Mouse (Mus musculus) hindbrain, embryonic 14.5 days (tissue): ENCODE measurements around the gene Hpse2. TPM values are rescaled to one million over a fixed set of nuclear protein-coding genes. Genes with fewer than 3 reads are reported as not detected.
A peak's percentile ranks its signal among the peaks of the same experiment; 100 is the strongest.

ENCODE experiments used
- ATAC-seq: fragments of 200-750 bp; cut with Nextera tagmentation; 2 replicates; pipeline ENCODE4 v1.8.0; 2017; ENCODE audit warnings: moderate number of reproducible peaks, mild to moderate bottlenecking, moderate TSS enrichment, moderate library complexity; ENCODE audit not compliant: low FRiP score
- DNase-seq: peaks from one replicate; pipeline ENCODE4 v3.0.0-alpha.2; 2015; ENCODE audit warnings: low spot score
- H3K27ac ChIP-seq: fragments of 300-500 bp; sonication (generic); 2 replicates; pipeline ENCODE4 v1.5.1; 2014; ENCODE audit warnings: mild to moderate bottlenecking, moderate library complexity
- H3K27me3 ChIP-seq: fragments of 300-500 bp; sonication (generic); 2 replicates; pipeline ENCODE4 v1.6.1; 2014; ENCODE audit warnings: mild to moderate bottlenecking, low read length, mixed read lengths; ENCODE audit not compliant: control insufficient read depth, insufficient read depth
- H3K36me3 ChIP-seq: fragments of 300-500 bp; sonication (generic); replicated peaks from 2 replicates; pipeline ENCODE4 v1.6.1; 2014; ENCODE audit not compliant: control insufficient read depth, insufficient read depth
- H3K4me1 ChIP-seq: fragments of 300-500 bp; sonication (generic); replicated peaks from 2 replicates; pipeline ENCODE4 v1.6.1; 2014; ENCODE audit warnings: antibody characterized with exemption, low read length, mixed read lengths; ENCODE audit not compliant: control insufficient read depth, insufficient read depth
- H3K4me2 ChIP-seq: fragments of 300-500 bp; sonication (generic); replicated peaks from 2 replicates; pipeline ENCODE4 v1.6.1; 2014; ENCODE audit warnings: mild to moderate bottlenecking, moderate library complexity
- H3K4me3 ChIP-seq: fragments of 300-500 bp; sonication (generic); replicated peaks from 2 replicates; pipeline ENCODE4 v1.5.1; 2014; ENCODE audit warnings: mild to moderate bottlenecking, low read length
- H3K9ac ChIP-seq: fragments of 300-500 bp; sonication (generic); 2 replicates; pipeline ENCODE4 v1.6.1; 2014
- H3K9me3 ChIP-seq: fragments of 300-500 bp; sonication (generic); 2 replicates; pipeline ENCODE4 v1.6.1; 2016; ENCODE audit warnings: low read length; ENCODE audit not compliant: control insufficient read depth
- WGBS: fragments of 180-500 bp; shearing (Covaris S2); extraction: QIAGEN DNeasy Blood & Tissue Kit; methylation state at CpG from one replicate; pipeline ENCODE4 v1.1.7; 2014; 5-methylcytosine and 5-hydroxymethylcytosine counted together
- polyA plus RNA-seq: library from polyadenylated mRNA; unstranded; fragments of >200 nt; fragmentation: Nextera tagmentation; extraction: Ambion mirVana; gene quantifications from 2 replicates; pipeline ENCODE4 v1.2.1, GENCODE M21; 2014

The Hpse2 gene
- polyA plus RNA-seq, 1 experiment from 2014 or later = not detected

GRCm38 (mm10) chr19:42767361-42767760 lies 620.8 kb downstream of the Hpse2 start:
- no peak overlapping the region for H3K27ac ChIP-seq
- peaks cover 10% of the 10 kb centered on the region; the same call in 1 of the 2 replicates for H3K36me3 ChIP-seq
- no peaks in the 10 kb centered on the region for H3K9me3 ChIP-seq
- no peak for DNase-seq
- no peak overlapping the region for H3K4me3 ChIP-seq
- no peak for ATAC-seq
- H3K4me1 ChIP-seq = no peaks in the 10 kb centered on the region
- H3K27me3 ChIP-seq = no peaks in the 10 kb centered on the region
- no peak overlapping the region for H3K9ac ChIP-seq
- 46% methylated on average over 8 of the region's 8 CpGs for WGBS
- no peak overlapping the region for H3K4me2 ChIP-seq

GRCm38 (mm10) chr19:42764398-42764797 lies 623.8 kb downstream of the Hpse2 start:
- Histone ChIP-seq H3K4me2 (no peak overlapping the region), H3K4me1 (no peaks in the 10 kb centered on the region), H3K27ac (no peak overlapping the region), H3K9ac (no peak overlapping the region), H3K9me3 (no peaks in the 10 kb centered on the region), H3K36me3 (0 out of 2 replicates have a peak, but pooled peaks cover 16% of the 10 kb centered on the region), H3K4me3 (no peak overlapping the region), H3K27me3 (no peaks in the 10 kb centered on the region)
- no peak for DNase-seq
- WGBS = 82% methylated on average over 10 of the region's 10 CpGs
- no peak for ATAC-seq

GRCm38 (mm10) chr19:42756671-42757070 lies 631.5 kb downstream of the Hpse2 start:
- WGBS = 93% methylated on average over 6 of the region's 6 CpGs
- peaks cover 9% of the 10 kb centered on the region for H3K4me1 ChIP-seq
- H3K36me3 ChIP-seq = 0 out of 2 replicates have a peak, but pooled peaks cover 6% of the 10 kb centered on the region
- no peaks in the 10 kb centered on the region for H3K27me3 ChIP-seq
- H3K9me3 ChIP-seq = no peaks in the 10 kb centered on the region
- ATAC-seq = no peak
- H3K9ac ChIP-seq = no peak overlapping the region
- no peak overlapping the region for H3K4me2 ChIP-seq
- H3K27ac ChIP-seq = no peak overlapping the region
- no peak overlapping the region for H3K4me3 ChIP-seq
- no peak for DNase-seq

GRCm38 (mm10) chr19:42755148-42755870 lies 632.8 kb downstream of the Hpse2 start:
- Histone ChIP-seq H3K4me3 (no peak overlapping the region), H3K9me3 (no peaks in the 10 kb centered on the region), H3K27ac (no peak overlapping the region), H3K4me2 (no peak overlapping the region), H3K4me1 (peaks cover 11% of the 10 kb centered on the region), H3K27me3 (no peaks in the 10 kb centered on the region), H3K36me3 (0 out of 2 replicates have a peak, but pooled peaks cover 6% of the 10 kb centered on the region), H3K9ac (no peak overlapping the region)
- ATAC-seq (no peak), DNase-seq (no peak)
- 77% methylated on average over 15 of the region's 15 CpGs for WGBS

- H3K9me3 ChIP-seq = no peaks in the 10 kb centered on the region
- DNase-seq (peak; percentile 70), ATAC-seq (peak; percentile 41; the same call in 1 of the 2 replicates)
- H3K4me1 ChIP-seq = peaks cover 11% of the 10 kb centered on the region
- no peak overlapping the region for H3K9ac ChIP-seq
- no peaks in the 10 kb centered on the region for H3K27me3 ChIP-seq
- H3K27ac ChIP-seq = peak overlapping the region; percentile 51
- H3K4me3 ChIP-seq = no peak overlapping the region
- 32% methylated on average over 11 of the region's 11 CpGs for WGBS
- peak overlapping the region; percentile 56 for H3K4me2 ChIP-seq
- no peaks in the 10 kb centered on the region for H3K36me3 ChIP-seq
Measured at GRCm38 (mm10) chr19:42753141-42753917, 634.8 kb downstream of the Hpse2 start.

- peak within 1 kb of the TSS; percentile 51 for H3K27ac ChIP-seq
- no peaks in the 10 kb centered on the region for H3K27me3 ChIP-seq
- ATAC-seq (peak; percentile 87), DNase-seq (peak; percentile 84)
- H3K4me3 ChIP-seq = peak within 1 kb of the TSS; percentile 29
- peak within 1 kb of the TSS; percentile 56 for H3K4me2 ChIP-seq
- peaks cover 11% of the 10 kb centered on the region for H3K4me1 ChIP-seq
- 5% methylated on average over 22 of the region's 22 CpGs for WGBS
- no peaks in the 10 kb centered on the region for H3K36me3 ChIP-seq
- peak within 1 kb of the TSS; percentile 39 for H3K9ac ChIP-seq
- H3K9me3 ChIP-seq = no peaks in the 10 kb centered on the region
Measured at GRCm38 (mm10) chr19:42752363-42752931, 635.7 kb downstream of the Hpse2 start, which contains the start of gene Pyroxd2. Gene Pyroxd2, minus strand, starts transcription at chr19:42752775.

GRCm38 (mm10) chr19:42750196-42750595 lies 638.0 kb downstream of the Hpse2 start:
- no peak for ATAC-seq
- no peaks in the 10 kb centered on the region for H3K9me3 ChIP-seq
- H3K4me3 ChIP-seq = no peak overlapping the region
- H3K9ac ChIP-seq = no peak overlapping the region
- H3K27ac ChIP-seq = no peak overlapping the region
- no peaks in the 10 kb centered on the region for H3K27me3 ChIP-seq
- H3K4me1 ChIP-seq = peaks cover 7% of the 10 kb centered on the region
- WGBS = 70% methylated on average over 11 of the region's 11 CpGs
- DNase-seq = no peak
- no peaks in the 10 kb centered on the region for H3K36me3 ChIP-seq
- H3K4me2 ChIP-seq = no peak overlapping the region

GRCm38 (mm10) chr19:42746702-42747101 lies 641.5 kb downstream of the Hpse2 start:
- no peak for DNase-seq
- whole genome bisulfite sequencing = 91% methylated on average over 8 of the region's 8 CpGs
- Histone ChIP-seq H3K4me1 (peaks cover 15% of the 10 kb centered on the region; the same call in 1 of the 2 replicates), H3K4me3 (no peak overlapping the region), H3K4me2 (no peak overlapping the region), H3K36me3 (no peaks in the 10 kb centered on the region), H3K9me3 (no peaks in the 10 kb centered on the region), H3K9ac (no peak overlapping the region), H3K27ac (no peak overlapping the region), H3K27me3 (no peaks in the 10 kb centered on the region)
- no peak for ATAC-seq

- ATAC-seq = no peak
- Histone ChIP-seq H3K27me3 (no peaks in the 10 kb centered on the region), H3K4me1 (peaks cover 13% of the 10 kb centered on the region; the same call in 1 of the 2 replicates), H3K27ac (no peak overlapping the region), H3K4me3 (no peak overlapping the region), H3K36me3 (no peaks in the 10 kb centered on the region), H3K9me3 (no peaks in the 10 kb centered on the region), H3K4me2 (no peak overlapping the region), H3K9ac (no peak overlapping the region)
- 83% methylated on average over 4 of the region's 4 CpGs for WGBS
- DNase-seq = no peak
Measured at GRCm38 (mm10) chr19:42745869-42746224, 642.3 kb downstream of the Hpse2 start.
